Mouse (Mus musculus): ENCODE measurements around the gene Tmem179. TPM values are rescaled to one million over a fixed set of nuclear protein-coding genes. Genes with fewer than 3 reads are reported as not detected.

Gene Tmem179
- polyA plus RNA-seq, 1 experiment from 2014 or later, result 2.1 TPM

DNA sequence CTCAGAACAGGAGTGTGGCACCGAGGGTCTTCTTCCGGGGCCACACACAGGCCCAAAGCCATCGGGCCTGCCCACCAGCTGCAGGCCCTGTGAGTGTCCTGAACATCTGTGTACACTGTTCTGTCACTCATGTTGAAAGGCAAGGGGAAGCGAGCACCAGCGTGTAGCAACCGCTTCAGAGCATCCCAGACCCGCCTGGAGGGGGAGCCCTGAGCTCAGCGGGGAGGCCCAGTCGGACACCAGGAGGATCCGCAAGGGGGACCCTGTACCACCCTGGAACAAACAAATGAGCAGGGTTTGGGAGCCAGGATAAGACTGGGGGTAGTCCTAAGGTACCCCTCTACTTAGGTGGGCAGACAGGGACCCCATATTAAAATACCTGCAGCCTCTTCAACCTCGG lies 17.9 kb downstream of the Tmem179 start:
- Histone ChIP-seq H3K4me3 (ENCODE audit: low read depth, low read length) (no peak overlapping the region), H3K4me1 (ENCODE audit: control insufficient read depth, insufficient read depth, low read length) (no peaks in the 10 kb centered on the region), H3K36me3 (ENCODE audit: control insufficient read depth, insufficient read depth, low read length) (no peaks in the 10 kb centered on the region), H3K4me2 (replicated peaks; ENCODE audit: low read depth, low read length) (no peak overlapping the region), H3K27me3 (ENCODE audit: control insufficient read depth, insufficient read depth, low read length) (no peaks in the 10 kb centered on the region), H3K27ac (ENCODE audit: low read length) (no peak overlapping the region), H3K9me3 (ENCODE audit: control insufficient read depth, low read depth, low read length) (no peaks in the 10 kb centered on the region), H3K9ac (replicated peaks; ENCODE audit: low read depth, low read length) (no peak overlapping the region)
- 36% methylated on average over 11 of the region's 11 CpGs for WGBS
- 0 out of 2 replicates have a peak, but pooled peaks have one; percentile 33 for ATAC-seq (ENCODE audit: insufficient number of reproducible peaks, insufficient read depth, low FRiP score, low read depth)

DNA sequence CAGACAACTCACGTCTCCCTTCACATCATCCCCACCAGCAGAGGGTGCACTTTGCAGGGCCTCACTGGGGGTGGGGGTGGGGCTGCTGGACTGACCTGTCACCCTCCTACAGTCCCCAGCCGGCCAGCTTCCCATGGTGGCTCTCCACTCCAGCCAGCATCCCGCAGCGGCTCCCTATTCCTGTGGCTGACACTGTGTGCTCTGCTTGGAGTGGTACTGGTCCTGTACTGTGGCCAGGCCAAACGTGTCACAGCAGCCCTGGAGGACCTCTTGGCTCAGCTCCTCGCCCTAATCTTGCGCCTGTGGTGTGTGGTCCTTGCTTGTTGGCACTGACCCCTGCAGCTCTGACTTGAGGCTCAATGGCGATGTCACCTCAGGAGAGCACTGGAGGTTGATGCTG lies 18.8 kb downstream of the Tmem179 start:
- no peak overlapping the region for H3K27ac ChIP-seq (ENCODE audit: low read length)
- ATAC-seq (ENCODE audit: insufficient number of reproducible peaks, insufficient read depth, low FRiP score, low read depth), result no peak
- H3K4me1 ChIP-seq (ENCODE audit: control insufficient read depth, insufficient read depth, low read length), result no peaks in the 10 kb centered on the region
- H3K9ac ChIP-seq (replicated peaks; ENCODE audit: low read depth, low read length), result no peak overlapping the region
- no peaks in the 10 kb centered on the region for H3K36me3 ChIP-seq (ENCODE audit: control insufficient read depth, insufficient read depth, low read length)
- no peaks in the 10 kb centered on the region for H3K27me3 ChIP-seq (ENCODE audit: control insufficient read depth, insufficient read depth, low read length)
- no peak overlapping the region for H3K4me3 ChIP-seq (ENCODE audit: low read depth, low read length)
- WGBS, result 81% methylated on average over 8 of the region's 8 CpGs
- no peaks in the 10 kb centered on the region for H3K9me3 ChIP-seq (ENCODE audit: control insufficient read depth, low read depth, low read length)
- H3K4me2 ChIP-seq (replicated peaks; ENCODE audit: low read depth, low read length), result no peak overlapping the region

DNA sequence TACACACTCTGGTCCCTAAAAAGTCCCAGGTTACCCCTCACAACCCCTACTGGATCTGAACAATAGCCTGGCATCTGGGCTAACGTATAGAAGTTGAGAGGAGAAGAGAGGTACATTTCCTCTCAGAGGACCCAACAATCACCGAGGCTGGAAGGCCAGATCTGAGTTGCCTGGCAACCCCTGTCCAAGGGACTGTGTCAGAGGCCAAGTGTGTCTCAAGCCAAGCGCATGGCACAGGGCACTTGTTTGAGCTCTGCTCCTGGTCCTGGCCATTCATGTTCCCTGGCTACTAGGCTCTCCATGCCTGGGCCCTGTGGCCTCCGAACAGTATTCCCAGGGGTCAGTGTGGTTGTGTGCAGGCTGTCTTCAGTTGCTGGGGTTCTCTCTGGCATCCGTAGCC lies 20.4 kb downstream of the Tmem179 start:
- Histone ChIP-seq H3K9me3 (ENCODE audit: control insufficient read depth, low read depth, low read length) (no peaks in the 10 kb centered on the region), H3K4me1 (ENCODE audit: control insufficient read depth, insufficient read depth, low read length) (peaks cover 5% of the 10 kb centered on the region; the same call in 1 of the 2 replicates), H3K4me3 (ENCODE audit: low read depth, low read length) (no peak overlapping the region), H3K27ac (ENCODE audit: low read length) (no peak overlapping the region), H3K36me3 (ENCODE audit: control insufficient read depth, insufficient read depth, low read length) (no peaks in the 10 kb centered on the region), H3K4me2 (replicated peaks; ENCODE audit: low read depth, low read length) (no peak overlapping the region), H3K9ac (replicated peaks; ENCODE audit: low read depth, low read length) (no peak overlapping the region), H3K27me3 (ENCODE audit: control insufficient read depth, insufficient read depth, low read length) (no peaks in the 10 kb centered on the region)
- ATAC-seq (ENCODE audit: insufficient number of reproducible peaks, insufficient read depth, low FRiP score, low read depth), result no peak
- WGBS, result 72% methylated on average over 5 of the region's 5 CpGs

DNA sequence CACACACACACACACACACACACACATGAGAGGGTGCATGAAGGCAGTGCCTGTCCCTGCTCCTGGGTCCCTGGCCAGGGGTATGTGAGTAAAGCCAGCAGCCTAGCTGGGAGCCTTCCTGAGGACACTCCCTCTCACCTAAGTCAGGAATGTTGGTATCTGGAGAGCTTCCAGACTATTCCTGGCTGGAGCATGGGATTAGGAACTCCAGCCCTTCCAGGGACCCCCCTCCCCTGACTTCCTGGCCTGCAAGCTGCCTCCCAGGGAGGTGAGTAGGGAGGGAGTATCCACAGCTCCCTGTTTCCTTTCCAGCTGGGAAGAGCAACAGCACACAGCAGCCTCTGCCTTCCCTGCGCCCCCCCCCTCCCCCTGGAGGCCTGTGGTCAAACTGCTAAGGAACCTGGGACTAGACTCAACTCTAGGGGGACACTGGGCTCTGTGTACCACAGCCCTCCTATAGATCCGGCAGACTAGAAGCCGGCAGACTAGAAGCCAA lies 26.1 kb downstream of the Tmem179 start:
- Histone ChIP-seq H3K9ac (replicated peaks; ENCODE audit: low read depth, low read length) (no peak overlapping the region), H3K27ac (ENCODE audit: low read length) (peak overlapping the region; percentile 53; the same call in 1 of the 2 replicates), H3K9me3 (ENCODE audit: control insufficient read depth, low read depth, low read length) (no peaks in the 10 kb centered on the region), H3K4me3 (ENCODE audit: low read depth, low read length) (no peak overlapping the region), H3K27me3 (ENCODE audit: control insufficient read depth, insufficient read depth, low read length) (no peaks in the 10 kb centered on the region), H3K4me2 (replicated peaks; ENCODE audit: low read depth, low read length) (no peak overlapping the region), H3K4me1 (ENCODE audit: control insufficient read depth, insufficient read depth, low read length) (peaks cover 12% of the 10 kb centered on the region; the same call in 1 of the 2 replicates), H3K36me3 (ENCODE audit: control insufficient read depth, insufficient read depth, low read length) (no peaks in the 10 kb centered on the region)
- 18% methylated on average over 3 of the region's 3 CpGs for WGBS
- peak; percentile 74 for ATAC-seq (ENCODE audit: insufficient number of reproducible peaks, insufficient read depth, low FRiP score, low read depth)

DNA sequence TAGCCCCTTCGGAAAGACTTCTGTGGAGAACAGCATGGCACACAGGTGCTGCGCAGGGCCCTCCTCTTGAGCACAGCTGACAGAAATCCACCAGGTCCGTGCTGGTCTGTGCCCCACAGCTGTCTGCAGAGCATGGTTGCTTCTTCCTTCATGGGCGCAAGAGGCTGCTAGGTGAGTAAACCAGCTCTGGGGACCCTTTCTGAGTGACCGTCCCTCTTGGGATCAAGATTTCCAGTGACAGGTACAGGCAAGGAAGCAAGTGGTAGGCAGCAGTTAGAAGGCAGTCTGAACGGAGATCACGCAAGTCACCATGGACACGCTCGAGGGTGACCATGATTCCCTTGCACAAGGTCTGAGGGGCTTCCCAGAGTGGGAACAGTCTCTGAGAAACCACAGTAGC lies 27.0 kb downstream of the Tmem179 start:
- WGBS, result 90% methylated on average over 9 of the region's 9 CpGs
- Histone ChIP-seq H3K27me3 (ENCODE audit: control insufficient read depth, insufficient read depth, low read length) (no peaks in the 10 kb centered on the region), H3K4me2 (replicated peaks; ENCODE audit: low read depth, low read length) (no peak overlapping the region), H3K4me3 (ENCODE audit: low read depth, low read length) (no peak overlapping the region), H3K27ac (ENCODE audit: low read length) (no peak overlapping the region), H3K36me3 (ENCODE audit: control insufficient read depth, insufficient read depth, low read length) (no peaks in the 10 kb centered on the region), H3K4me1 (ENCODE audit: control insufficient read depth, insufficient read depth, low read length) (peaks cover 12% of the 10 kb centered on the region; the same call in 1 of the 2 replicates), H3K9me3 (ENCODE audit: control insufficient read depth, low read depth, low read length) (no peaks in the 10 kb centered on the region), H3K9ac (replicated peaks; ENCODE audit: low read depth, low read length) (no peak overlapping the region)
- ATAC-seq (ENCODE audit: insufficient number of reproducible peaks, insufficient read depth, low FRiP score, low read depth), result no peak

DNA sequence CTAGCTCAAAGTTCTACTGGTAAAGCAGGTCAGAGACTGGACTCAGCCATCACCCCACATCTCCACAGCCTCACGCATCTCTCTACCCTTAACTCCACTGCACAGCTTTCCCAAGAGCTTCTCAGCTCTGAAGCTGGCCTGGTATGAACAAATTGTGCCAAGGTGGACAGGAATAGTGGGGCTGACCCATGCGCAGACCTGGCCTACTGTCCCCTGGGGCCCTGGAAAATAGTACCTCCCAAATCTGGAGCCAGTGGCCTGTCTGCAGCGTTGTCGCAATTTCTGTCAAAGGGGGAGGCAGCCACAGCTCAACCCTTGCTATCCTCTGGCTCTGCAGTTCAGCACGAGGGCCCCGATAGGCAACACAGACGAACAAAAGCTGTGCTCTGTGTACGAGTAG lies 27.4 kb downstream of the Tmem179 start, which contains the start of gene A530016L24Rik:
TSS of gene A530016L24Rik (plus strand) at position 315 of the 400 bp plus-strand sequence.
- no peak within 1 kb of the TSS for H3K4me2 ChIP-seq (replicated peaks; ENCODE audit: low read depth, low read length)
- WGBS, result 84% methylated on average over 8 of the region's 8 CpGs
- ATAC-seq (ENCODE audit: insufficient number of reproducible peaks, insufficient read depth, low FRiP score, low read depth), result no peak
- H3K9me3 ChIP-seq (ENCODE audit: control insufficient read depth, low read depth, low read length), result no peaks in the 10 kb centered on the region
- no peak within 1 kb of the TSS for H3K27ac ChIP-seq (ENCODE audit: low read length)
- H3K4me1 ChIP-seq (ENCODE audit: control insufficient read depth, insufficient read depth, low read length), result peaks cover 12% of the 10 kb centered on the region; the same call in 1 of the 2 replicates
- H3K9ac ChIP-seq (replicated peaks; ENCODE audit: low read depth, low read length), result no peak within 1 kb of the TSS
- no peaks in the 10 kb centered on the region for H3K27me3 ChIP-seq (ENCODE audit: control insufficient read depth, insufficient read depth, low read length)
- no peaks in the 10 kb centered on the region for H3K36me3 ChIP-seq (ENCODE audit: control insufficient read depth, insufficient read depth, low read length)
- no peak within 1 kb of the TSS for H3K4me3 ChIP-seq (ENCODE audit: low read depth, low read length)

- H3K4me2 ChIP-seq (replicated peaks; ENCODE audit: low read depth, low read length), result no peak overlapping the region
- no peak overlapping the region for H3K9ac ChIP-seq (replicated peaks; ENCODE audit: low read depth, low read length)
- no peak overlapping the region for H3K27ac ChIP-seq (ENCODE audit: low read length)
- no peaks in the 10 kb centered on the region for H3K9me3 ChIP-seq (ENCODE audit: control insufficient read depth, low read depth, low read length)
- no peaks in the 10 kb centered on the region for H3K27me3 ChIP-seq (ENCODE audit: control insufficient read depth, insufficient read depth, low read length)
- H3K4me3 ChIP-seq (ENCODE audit: low read depth, low read length), result no peak overlapping the region
- H3K4me1 ChIP-seq (ENCODE audit: control insufficient read depth, insufficient read depth, low read length), result no peaks in the 10 kb centered on the region
- ATAC-seq (ENCODE audit: insufficient number of reproducible peaks, insufficient read depth, low FRiP score, low read depth), result peak; percentile 76; the same call in 1 of the 2 replicates
- WGBS, result 26% methylated on average over 9 of the region's 9 CpGs
- no peaks in the 10 kb centered on the region for H3K36me3 ChIP-seq (ENCODE audit: control insufficient read depth, insufficient read depth, low read length)
Measured at GRCm38 (mm10) chr12:112473777-112474176, 42.8 kb downstream of the Tmem179 start.

- Histone ChIP-seq H3K4me2 (replicated peaks; ENCODE audit: low read depth, low read length) (no peak overlapping the region), H3K4me1 (ENCODE audit: control insufficient read depth, insufficient read depth, low read length) (no peaks in the 10 kb centered on the region), H3K9ac (replicated peaks; ENCODE audit: low read depth, low read length) (no peak overlapping the region), H3K27me3 (ENCODE audit: control insufficient read depth, insufficient read depth, low read length) (no peaks in the 10 kb centered on the region), H3K27ac (ENCODE audit: low read length) (no peak overlapping the region), H3K4me3 (ENCODE audit: low read depth, low read length) (no peak overlapping the region), H3K36me3 (ENCODE audit: control insufficient read depth, insufficient read depth, low read length) (no peaks in the 10 kb centered on the region), H3K9me3 (ENCODE audit: control insufficient read depth, low read depth, low read length) (no peaks in the 10 kb centered on the region)
- no peak for ATAC-seq (ENCODE audit: insufficient number of reproducible peaks, insufficient read depth, low FRiP score, low read depth)
- 71% methylated on average over 5 of the region's 5 CpGs for WGBS
Measured at GRCm38 (mm10) chr12:112470216-112470615, 46.3 kb downstream of the Tmem179 start.

DNA sequence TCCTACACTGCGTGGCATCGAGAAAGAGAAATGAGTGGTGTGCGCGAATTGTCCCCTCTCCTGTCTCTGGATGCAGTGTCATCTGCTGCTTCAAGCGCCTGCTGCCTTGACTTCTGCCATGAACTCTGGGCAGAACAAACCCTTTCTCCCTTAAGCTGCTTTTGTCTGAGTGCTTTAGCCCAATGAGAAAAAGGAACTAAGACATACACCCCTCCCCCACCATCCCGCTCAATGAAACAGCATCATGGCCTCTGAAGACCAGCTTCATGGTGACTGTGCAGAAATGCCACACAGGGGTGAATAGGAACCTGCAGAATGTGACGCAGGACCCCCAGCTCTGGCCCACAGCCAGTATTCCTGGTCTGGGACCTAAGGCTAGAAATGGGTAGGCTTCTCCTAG lies 47.2 kb downstream of the Tmem179 start:
- H3K27me3 ChIP-seq (ENCODE audit: control insufficient read depth, insufficient read depth, low read length), result no peaks in the 10 kb centered on the region
- WGBS, result 84% methylated on average over 7 of the region's 7 CpGs
- H3K4me3 ChIP-seq (ENCODE audit: low read depth, low read length), result no peak overlapping the region
- no peak overlapping the region for H3K27ac ChIP-seq (ENCODE audit: low read length)
- no peak for ATAC-seq (ENCODE audit: insufficient number of reproducible peaks, insufficient read depth, low FRiP score, low read depth)
- no peak overlapping the region for H3K9ac ChIP-seq (replicated peaks; ENCODE audit: low read depth, low read length)
- H3K9me3 ChIP-seq (ENCODE audit: control insufficient read depth, low read depth, low read length), result no peaks in the 10 kb centered on the region
- H3K4me2 ChIP-seq (replicated peaks; ENCODE audit: low read depth, low read length), result no peak overlapping the region
- H3K4me1 ChIP-seq (ENCODE audit: control insufficient read depth, insufficient read depth, low read length), result no peaks in the 10 kb centered on the region
- H3K36me3 ChIP-seq (ENCODE audit: control insufficient read depth, insufficient read depth, low read length), result no peaks in the 10 kb centered on the region

All from stomach, embryonic 14.5 days (tissue).